Mouse (Mus musculus) limb, embryonic 10.5 days (tissue): ENCODE data around the gene Zfp273. TPM values are rescaled to one million over a fixed set of nuclear protein-coding genes. Genes with fewer than 3 reads are reported as not detected.
"Not testable (repeated sequence)": the region's sequence is repeated elsewhere in the genome, so short reads cannot be mapped to it uniquely, and the experiment has no call there.

ENCODE experiments used
- DNase-seq: peaks from one replicate; pipeline ENCODE4 v3.0.0-alpha.2; 2017; ENCODE audit warnings: low spot score
- H3K27ac ChIP-seq: fragments of 300-500 bp; sonication (generic); 2 replicates; pipeline ENCODE4 v1.5.1; 2016; ENCODE audit warnings: mild to moderate bottlenecking
- H3K27me3 ChIP-seq: fragments of 300-500 bp; sonication (generic); 2 replicates; pipeline ENCODE4 v1.6.1; 2016; ENCODE audit warnings: low read depth, mild to moderate bottlenecking; ENCODE audit not compliant: poor library complexity, severe bottlenecking
- H3K36me3 ChIP-seq: fragments of 300-500 bp; sonication (generic); 2 replicates; pipeline ENCODE4 v1.6.1; 2016; ENCODE audit warnings: mild to moderate bottlenecking, moderate library complexity
- H3K4me1 ChIP-seq: fragments of 300-500 bp; sonication (generic); 2 replicates; pipeline ENCODE4 v1.6.1; 2016
- H3K4me3 ChIP-seq: fragments of 300-500 bp; sonication (generic); 2 replicates; pipeline ENCODE4 v1.5.1; 2016; ENCODE audit warnings: mild to moderate bottlenecking, moderate library complexity
- H3K9me3 ChIP-seq: fragments of 300-500 bp; sonication (generic); replicated peaks from 2 replicates; pipeline ENCODE4 v1.6.1; 2016; ENCODE audit warnings: mild to moderate bottlenecking
- WGBS: fragments of 180-500 bp; shearing (Covaris S2); methylation state at CpG from one replicate; pipeline ENCODE4 v1.1.7; 2016; 5-methylcytosine and 5-hydroxymethylcytosine counted together
- polyA plus RNA-seq: library from polyadenylated mRNA; unstranded; fragments of >200 nt; fragmentation: Nextera tagmentation; extraction: Ambion mirVana; gene quantifications from 2 replicates; pipeline ENCODE4 v1.2.1, GENCODE M21; 2016

Zfp273 gene
- polyA plus RNA-seq, 1 experiment from 2014 or later = 7.1 TPM

DNA sequence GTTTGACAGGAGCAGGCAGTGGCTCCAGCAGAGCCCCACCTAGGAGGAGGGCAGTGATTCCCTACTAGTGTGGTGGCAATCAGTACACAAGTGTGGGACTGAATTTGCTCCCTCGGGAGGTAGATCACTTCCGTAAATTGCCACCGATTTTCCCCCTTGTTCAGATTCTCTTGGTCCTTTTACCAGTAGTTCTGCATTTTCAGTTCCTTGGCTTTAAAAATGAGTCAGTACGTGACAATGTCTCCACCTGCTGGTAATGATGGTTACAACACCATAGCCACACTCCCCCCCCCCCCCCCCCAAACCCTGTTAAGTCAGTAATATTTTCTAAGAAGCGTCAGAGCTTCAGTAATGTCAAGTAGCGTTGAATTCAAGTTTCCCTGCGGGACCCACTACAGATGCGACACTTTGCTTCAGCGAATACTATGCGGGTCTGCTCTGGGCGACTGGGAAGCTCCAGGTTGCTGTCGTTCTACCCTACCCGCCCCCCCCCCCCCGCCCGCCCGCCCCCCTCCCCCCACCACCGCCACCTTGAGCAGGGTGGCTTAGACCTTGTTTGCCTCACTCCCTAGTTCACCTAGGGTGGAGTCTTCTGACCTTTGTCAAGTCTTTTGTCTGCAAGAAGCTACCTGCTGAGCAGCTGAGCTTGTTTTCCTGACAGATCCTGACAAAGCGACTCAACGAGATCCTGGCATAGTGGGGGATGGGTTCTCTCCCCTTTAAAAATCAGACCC is 30.7 kb downstream of the Zfp273 start:
- Histone ChIP-seq H3K27me3 (no peaks in the 10 kb centered on the region), H3K27ac (peak overlapping the region; percentile 50), H3K36me3 (no peaks in the 10 kb centered on the region), H3K9me3 (no peaks in the 10 kb centered on the region), H3K4me3 (peak overlapping the region; percentile 51), H3K4me1 (peaks cover 3% of the 10 kb centered on the region; the same call in 1 of the 2 replicates)
- WGBS = under 1% methylated on average over 15 of the region's 19 CpGs
- peak; percentile 53 for DNase-seq

DNA sequence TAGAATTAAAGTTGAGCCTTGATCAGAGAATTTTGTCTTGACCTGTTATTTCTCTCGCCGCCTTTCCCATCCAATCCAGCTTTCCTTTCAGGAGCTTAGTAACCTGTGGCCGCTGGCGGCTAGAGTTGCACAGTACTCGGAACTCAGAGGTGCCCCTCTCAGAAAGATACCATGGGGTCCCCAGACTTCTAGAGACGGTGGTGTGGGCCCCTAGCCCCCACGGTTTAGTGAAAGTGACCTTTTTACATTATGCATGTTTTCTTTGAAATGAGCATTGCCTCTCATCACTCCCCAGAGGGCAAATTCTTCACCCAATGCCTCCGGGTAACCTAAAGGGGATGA is 31.3 kb downstream of the Zfp273 start:
- peak overlapping the region; percentile 51 for H3K4me3 ChIP-seq
- H3K4me1 ChIP-seq = peaks cover 3% of the 10 kb centered on the region; the same call in 1 of the 2 replicates
- H3K9me3 ChIP-seq = no peaks in the 10 kb centered on the region
- no peaks in the 10 kb centered on the region for H3K27me3 ChIP-seq
- WGBS = 27% methylated on average over 8 of the region's 8 CpGs
- H3K27ac ChIP-seq = peak overlapping the region; percentile 50
- H3K36me3 ChIP-seq = no peaks in the 10 kb centered on the region
- DNase-seq = no peak

DNA sequence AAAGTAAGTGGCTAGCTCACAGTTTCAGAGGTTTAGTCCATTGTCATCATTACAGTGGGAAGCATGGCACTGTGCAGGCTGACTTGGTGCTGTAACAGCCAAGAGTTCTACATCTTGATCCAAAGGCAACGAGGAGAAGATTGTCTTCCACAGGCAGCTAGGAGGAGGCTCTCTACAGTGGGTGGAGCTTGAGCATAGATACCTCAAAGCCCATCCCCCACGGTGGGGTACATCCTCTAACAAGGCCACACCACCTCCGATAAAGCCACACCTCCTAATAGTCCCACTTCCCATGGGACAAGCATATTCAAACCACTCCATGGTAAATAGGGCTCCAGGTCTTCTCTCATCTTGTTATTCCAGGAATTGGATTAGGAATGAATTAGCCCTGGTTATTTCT is 36.8 kb downstream of the Zfp273 start:
- Histone ChIP-seq H3K36me3 (no peaks in the 10 kb centered on the region), H3K4me1 (no peaks in the 10 kb centered on the region), H3K27ac (no peak overlapping the region), H3K4me3 (no peak overlapping the region), H3K9me3 (no peaks in the 10 kb centered on the region), H3K27me3 (no peaks in the 10 kb centered on the region)
- 81% methylated on average over 3 of the region's 3 CpGs for WGBS
- peak; percentile 9 for DNase-seq

DNA sequence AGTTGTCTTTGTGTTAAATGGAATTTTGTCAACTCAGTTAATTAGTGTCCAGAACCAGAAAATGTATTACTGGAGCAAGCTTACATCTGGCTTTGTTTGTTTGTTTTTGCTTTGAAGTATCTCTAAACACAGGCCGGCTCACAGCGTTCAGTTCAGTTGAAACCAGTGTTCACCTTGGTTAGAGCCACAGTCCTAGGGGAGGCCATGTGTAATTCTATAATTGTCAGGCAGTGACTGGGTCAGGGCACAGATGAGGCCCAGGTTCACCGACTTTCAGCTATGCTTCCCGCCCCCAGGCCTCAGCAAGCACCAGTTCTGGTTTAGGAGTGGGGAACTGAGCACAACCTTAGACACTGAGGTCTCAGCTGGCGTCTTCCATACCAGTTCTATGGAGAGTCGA is 39.6 kb downstream of the Zfp273 start:
- Histone ChIP-seq H3K27ac (no peak overlapping the region), H3K9me3 (no peaks in the 10 kb centered on the region), H3K36me3 (no peaks in the 10 kb centered on the region), H3K27me3 (no peaks in the 10 kb centered on the region), H3K4me1 (no peaks in the 10 kb centered on the region), H3K4me3 (no peak overlapping the region)
- no peak for DNase-seq
- WGBS = 74% methylated on average over 6 of the region's 6 CpGs

DNA sequence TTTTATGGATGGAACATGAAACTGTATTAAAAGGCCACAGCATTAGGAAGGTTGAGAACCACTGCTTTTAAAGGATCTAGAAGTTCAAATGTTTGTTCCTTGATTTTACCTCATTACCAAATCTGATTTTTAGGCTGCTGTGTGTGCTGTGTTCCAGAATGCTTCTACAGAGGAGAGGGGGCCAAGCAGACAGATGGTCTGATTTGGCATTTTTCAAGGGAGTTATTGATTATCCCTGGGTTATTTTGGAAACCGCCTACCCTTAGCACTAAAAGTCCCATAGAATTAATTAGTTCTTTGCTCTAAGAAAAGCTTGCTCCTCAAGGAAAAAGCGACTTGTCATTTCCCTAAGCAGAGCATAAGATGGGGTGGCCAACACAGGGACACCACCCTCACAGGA is 40.4 kb downstream of the Zfp273 start:
- Histone ChIP-seq H3K4me1 (no peaks in the 10 kb centered on the region), H3K9me3 (no peaks in the 10 kb centered on the region), H3K27ac (no peak overlapping the region), H3K4me3 (no peak overlapping the region), H3K27me3 (no peaks in the 10 kb centered on the region), H3K36me3 (no peaks in the 10 kb centered on the region)
- no peak for DNase-seq
- WGBS = 87% methylated on average over 2 of the region's 2 CpGs

DNA sequence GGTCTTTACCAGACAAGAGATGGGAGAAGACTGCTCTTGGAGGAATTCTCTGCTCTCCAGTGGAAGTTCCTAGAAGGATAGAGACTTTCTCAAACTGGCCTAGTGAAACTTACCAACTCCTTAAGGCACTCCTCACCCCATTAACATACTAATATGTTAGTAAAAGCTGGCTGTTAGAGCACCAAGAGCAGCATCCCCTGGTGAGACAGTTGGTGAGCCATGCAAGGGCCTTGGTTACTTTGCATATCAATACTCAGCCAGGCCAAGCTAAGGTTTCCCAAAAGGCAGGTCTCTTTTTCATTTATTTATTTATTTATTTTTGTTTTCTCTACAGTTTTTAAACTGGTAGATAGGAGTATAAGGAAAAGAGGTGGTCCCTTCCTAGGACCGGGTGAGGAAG is 43.8 kb downstream of the Zfp273 start:
- Histone ChIP-seq H3K36me3 (no peaks in the 10 kb centered on the region), H3K27me3 (no peaks in the 10 kb centered on the region), H3K27ac (no peak overlapping the region), H3K9me3 (no peaks in the 10 kb centered on the region), H3K4me3 (no peak overlapping the region), H3K4me1 (no peaks in the 10 kb centered on the region)
- DNase-seq = no peak
- 39% methylated on average over 1 of the region's 1 CpGs for WGBS

DNA sequence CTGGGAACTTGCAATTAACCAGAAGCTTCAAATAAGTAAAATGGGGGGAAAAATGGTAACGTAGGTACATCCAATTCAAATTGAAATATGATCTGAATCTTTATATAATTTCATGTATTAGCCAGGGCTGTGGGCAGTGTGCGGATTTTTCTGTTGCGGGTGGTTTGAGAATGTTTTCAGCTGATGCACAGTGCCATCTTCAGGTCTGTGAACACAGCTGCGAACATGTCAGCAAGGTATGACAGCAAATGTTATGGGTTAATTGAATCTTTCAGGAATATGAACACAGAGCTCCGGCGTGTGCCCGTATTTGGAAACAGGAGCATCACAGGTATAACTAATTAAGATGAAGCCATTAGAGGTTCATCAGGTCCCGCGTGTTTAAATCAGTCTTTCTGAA is 49.0 kb downstream of the Zfp273 start:
- DNase-seq = no peak
- Histone ChIP-seq H3K4me3 (no peak overlapping the region), H3K27ac (no peak overlapping the region), H3K9me3 (no peaks in the 10 kb centered on the region), H3K27me3 (no peaks in the 10 kb centered on the region), H3K36me3 (no peaks in the 10 kb centered on the region), H3K4me1 (no peaks in the 10 kb centered on the region)
- 87% methylated on average over 9 of the region's 9 CpGs for WGBS

DNA sequence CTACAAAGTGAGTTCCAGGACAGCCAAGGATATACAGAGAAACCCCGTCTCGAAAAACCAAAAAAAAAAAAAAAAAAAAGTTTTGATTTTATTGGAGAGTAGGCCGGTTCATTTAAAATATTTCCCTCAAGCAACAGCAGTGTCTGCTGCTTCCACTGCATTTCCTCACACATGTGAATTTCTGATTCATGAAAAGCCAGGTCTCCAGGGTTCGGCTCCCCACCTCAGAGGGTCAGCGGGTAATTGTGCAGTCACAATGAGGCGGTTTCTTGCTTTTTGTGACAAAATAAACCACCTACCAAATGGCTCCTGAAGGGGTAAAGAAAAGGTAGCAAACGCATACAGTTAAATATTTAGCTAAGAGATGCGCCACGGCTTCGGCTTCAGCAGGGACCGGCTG is 49.5 kb downstream of the Zfp273 start, which contains the start of gene BC048507:
BC048507 (plus strand) TSS at position 301 of the 400 bp plus-strand sequence.
- Histone ChIP-seq H3K27ac (no peak within 1 kb of the TSS), H3K4me1 (no peaks in the 10 kb centered on the region), H3K36me3 (no peaks in the 10 kb centered on the region), H3K27me3 (no peaks in the 10 kb centered on the region), H3K9me3 (no peaks in the 10 kb centered on the region), H3K4me3 (no peak within 1 kb of the TSS)
- WGBS = 83% methylated on average over 11 of the region's 11 CpGs
- DNase-seq = no peak

DNA sequence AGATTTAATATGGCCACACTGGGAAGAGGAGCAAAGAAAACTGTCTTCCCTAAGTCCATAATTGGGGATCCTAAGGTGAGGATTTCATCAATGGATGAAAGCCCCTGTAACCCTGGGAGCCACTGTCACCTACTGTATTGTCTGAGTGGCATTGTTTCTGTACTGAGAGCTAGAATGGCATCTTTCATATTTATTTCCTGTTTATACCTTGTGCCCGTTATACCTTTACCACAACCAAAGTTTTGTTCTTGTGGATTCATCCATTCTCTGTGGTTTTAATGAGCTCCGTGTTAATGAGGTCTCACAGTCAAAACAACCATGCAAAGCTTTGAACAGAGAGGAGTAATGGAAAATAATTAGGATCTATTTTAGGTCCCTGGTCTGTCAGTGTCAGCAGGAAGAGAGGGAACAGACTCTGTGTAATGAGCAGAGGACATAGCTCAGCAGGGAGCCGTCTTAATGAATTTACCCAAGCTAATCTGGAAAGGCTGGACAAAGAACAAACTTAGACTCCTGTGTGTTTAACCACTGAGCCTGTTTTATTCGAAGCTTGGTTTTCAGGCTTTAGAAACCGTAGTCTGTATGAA is 51.3 kb downstream of the Zfp273 start:
- Histone ChIP-seq H3K4me1 (no peaks in the 10 kb centered on the region), H3K4me3 (no peak overlapping the region), H3K27me3 (no peaks in the 10 kb centered on the region), H3K9me3 (no peaks in the 10 kb centered on the region), H3K36me3 (no peaks in the 10 kb centered on the region), H3K27ac (no peak overlapping the region)
- DNase-seq = no peak
- WGBS = 65% methylated on average over 5 of the region's 5 CpGs

DNA sequence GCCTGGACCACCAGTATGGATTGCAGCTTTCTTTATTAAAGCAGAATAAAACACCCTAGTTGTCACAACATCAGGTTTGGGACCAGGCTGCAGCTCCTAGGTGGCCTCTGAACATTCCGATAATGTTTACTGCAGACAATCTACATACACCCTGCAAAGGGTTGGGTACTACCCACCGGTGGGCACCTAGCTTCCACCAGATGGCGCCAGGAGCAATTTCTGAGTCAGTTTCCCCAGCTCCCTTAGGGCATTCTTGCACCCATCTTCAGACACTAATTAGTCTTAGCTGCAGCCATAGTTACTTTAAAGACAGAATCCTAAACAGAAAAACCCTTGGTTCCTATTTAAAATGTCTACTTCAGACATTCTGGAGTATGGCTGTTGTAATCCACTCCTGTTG is 54.4 kb downstream of the Zfp273 start:
- Histone ChIP-seq H3K27me3 (no peaks in the 10 kb centered on the region), H3K36me3 (no peaks in the 10 kb centered on the region), H3K4me3 (no peak overlapping the region), H3K4me1 (no peaks in the 10 kb centered on the region), H3K27ac (no peak overlapping the region), H3K9me3 (no peaks in the 10 kb centered on the region)
- DNase-seq = no peak
- 32% methylated on average over 3 of the region's 3 CpGs for WGBS

DNA sequence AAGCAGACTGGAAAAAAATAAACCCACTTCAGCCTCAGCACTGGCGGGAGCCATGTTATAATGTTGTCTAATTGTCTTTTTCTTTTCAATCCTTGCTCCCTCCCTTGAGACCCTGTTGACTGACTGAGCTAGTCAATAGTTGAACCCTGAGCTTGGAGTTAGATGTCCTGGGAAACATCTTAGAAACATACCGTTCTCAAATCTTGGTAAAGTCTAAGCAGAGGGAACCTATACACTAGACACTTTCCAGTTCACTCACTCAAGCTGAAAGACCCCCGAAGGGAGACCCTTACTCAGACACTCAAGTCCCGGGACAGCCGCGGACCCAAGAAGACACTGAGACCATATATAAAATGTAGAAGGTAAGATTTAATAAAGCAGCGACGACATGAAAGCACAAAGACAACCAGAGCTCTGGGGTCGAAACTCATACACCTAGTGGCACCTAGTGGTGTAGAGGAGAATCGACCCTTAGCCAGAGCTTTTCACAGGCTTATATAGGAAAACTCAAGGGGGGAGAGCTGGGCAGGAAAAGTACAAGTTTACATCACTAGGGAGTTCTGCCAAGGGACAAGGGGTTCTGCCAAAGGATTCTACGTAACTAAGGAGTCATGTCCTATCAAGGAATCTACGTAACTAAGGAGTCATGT is 62.6 kb downstream of the Zfp273 start:
- H3K36me3 ChIP-seq, H3K4me3 ChIP-seq, H3K9me3 ChIP-seq, H3K27me3 ChIP-seq, DNase-seq, H3K4me1 ChIP-seq, H3K27ac ChIP-seq: not testable (repeated sequence)
- 43% methylated on average over 9 of the region's 12 CpGs for WGBS
